Mouse (Mus musculus) neural tube, embryonic 15.5 days (tissue): Measurements from ENCODE around the gene Ppil3. TPM values are rescaled to one million over a fixed set of nuclear protein-coding genes. Genes with fewer than 3 reads are reported as not detected.
A peak's percentile ranks its signal among the peaks of the same experiment; 100 is the strongest.

ENCODE experiments used
- ATAC-seq: fragments of 200-750 bp; cut with Nextera tagmentation; 2 replicates; pipeline ENCODE4 v1.8.0; 2017; ENCODE audit warnings: mild to moderate bottlenecking, moderate TSS enrichment, moderate library complexity; ENCODE audit not compliant: low FRiP score
- H3K27ac ChIP-seq: fragments of 300-500 bp; sonication (generic); replicated peaks from 2 replicates; pipeline ENCODE4 v1.5.1; 2015; ENCODE audit warnings: mild to moderate bottlenecking, inconsistent platforms
- H3K27me3 ChIP-seq: fragments of 300-500 bp; sonication (generic); replicated peaks from 2 replicates; pipeline ENCODE4 v1.6.1; 2015; ENCODE audit warnings: inconsistent platforms
- H3K36me3 ChIP-seq: fragments of 300-500 bp; sonication (generic); 2 replicates; pipeline ENCODE4 v1.6.1; 2015; ENCODE audit warnings: inconsistent platforms
- H3K4me1 ChIP-seq: fragments of 300-500 bp; sonication (generic); 2 replicates; pipeline ENCODE4 v1.6.1; 2015; ENCODE audit warnings: inconsistent platforms
- H3K4me2 ChIP-seq: fragments of 300-500 bp; sonication (generic); 2 replicates; pipeline ENCODE4 v1.6.1; 2015; ENCODE audit warnings: inconsistent platforms, mild to moderate bottlenecking, moderate library complexity
- H3K4me3 ChIP-seq: fragments of 300-500 bp; sonication (generic); replicated peaks from 2 replicates; pipeline ENCODE4 v1.5.1; 2015; ENCODE audit warnings: mild to moderate bottlenecking, inconsistent platforms
- H3K9ac ChIP-seq: fragments of 300-500 bp; sonication (generic); replicated peaks from 2 replicates; pipeline ENCODE4 v1.6.1; 2015; ENCODE audit warnings: mild to moderate bottlenecking, inconsistent platforms
- H3K9me3 ChIP-seq: fragments of 300-500 bp; sonication (generic); replicated peaks from 2 replicates; pipeline ENCODE4 v1.6.1; 2016; ENCODE audit warnings: inconsistent platforms
- WGBS: fragments of 180-500 bp; shearing (Covaris S2); methylation state at CpG from one replicate; pipeline ENCODE4 v1.1.7; 2015; ENCODE audit warnings: mixed read lengths; 5-methylcytosine and 5-hydroxymethylcytosine counted together
- polyA plus RNA-seq: library from polyadenylated mRNA; unstranded; fragments of >200 nt; fragmentation: Nextera tagmentation; extraction: Ambion mirVana; gene quantifications from 2 replicates; pipeline ENCODE4 v1.2.1, GENCODE M21; 2015

The Ppil3 gene
- polyA plus RNA-seq, 1 experiment from 2014 or later, result 53.5 TPM

GRCm38 (mm10) chr1:58409553-58410197, 35.6 kb downstream of the Ppil3 start:
- Histone ChIP-seq H3K4me1 (no peaks in the 10 kb centered on the region), H3K9ac (no peak overlapping the region), H3K4me3 (no peak overlapping the region), H3K27me3 (no peaks in the 10 kb centered on the region), H3K27ac (no peak overlapping the region), H3K36me3 (peaks cover 69% of the 10 kb centered on the region), H3K4me2 (no peak overlapping the region), H3K9me3 (no peaks in the 10 kb centered on the region)
- WGBS, result 85% methylated on average over 5 of the region's 5 CpGs
- ATAC-seq, result no peak

GRCm38 (mm10) chr1:58408141-58408540, 37.1 kb downstream of the Ppil3 start:
- H3K36me3 ChIP-seq, result peaks cover 67% of the 10 kb centered on the region
- 86% methylated on average over 6 of the region's 6 CpGs for WGBS

GRCm38 (mm10) chr1:58407321-58407720, 38.0 kb downstream of the Ppil3 start:
- Histone ChIP-seq H3K27ac (no peak overlapping the region), H3K4me2 (no peak overlapping the region), H3K27me3 (no peaks in the 10 kb centered on the region), H3K4me3 (no peak overlapping the region), H3K9ac (no peak overlapping the region), H3K4me1 (no peaks in the 10 kb centered on the region), H3K36me3 (peaks cover 68% of the 10 kb centered on the region), H3K9me3 (no peaks in the 10 kb centered on the region)
- ATAC-seq, result no peak
- 96% methylated on average over 7 of the region's 7 CpGs for WGBS

More at GRCm38 (mm10) chr1:58408141-58408540, 37.1 kb downstream of the Ppil3 start:
- no peak overlapping the region for H3K4me3 ChIP-seq
- H3K4me2 ChIP-seq, result no peak overlapping the region
- no peaks in the 10 kb centered on the region for H3K27me3 ChIP-seq
- H3K27ac ChIP-seq, result no peak overlapping the region
- H3K4me1 ChIP-seq, result no peaks in the 10 kb centered on the region
- H3K9ac ChIP-seq, result no peak overlapping the region
- no peak for ATAC-seq
- no peaks in the 10 kb centered on the region for H3K9me3 ChIP-seq

- ATAC-seq, result no peak
These were observed 41.5 kb downstream of the Ppil3 start for GRCm38 (mm10) chr1:58403745-58404144.

GRCm38 (mm10) chr1:58401396-58401795, 43.9 kb downstream of the Ppil3 start:
- Histone ChIP-seq H3K9ac (no peak overlapping the region), H3K4me2 (no peak overlapping the region), H3K36me3 (peaks cover 82% of the 10 kb centered on the region), H3K27ac (no peak overlapping the region), H3K4me1 (no peaks in the 10 kb centered on the region), H3K4me3 (no peak overlapping the region), H3K9me3 (no peaks in the 10 kb centered on the region), H3K27me3 (no peaks in the 10 kb centered on the region)
- WGBS, result 89% methylated on average over 6 of the region's 6 CpGs
- ATAC-seq, result no peak

More at GRCm38 (mm10) chr1:58403745-58404144, 41.5 kb downstream of the Ppil3 start:
- Histone ChIP-seq H3K27me3 (no peaks in the 10 kb centered on the region), H3K27ac (no peak overlapping the region), H3K4me3 (no peak overlapping the region), H3K9ac (no peak overlapping the region), H3K4me2 (no peak overlapping the region), H3K4me1 (no peaks in the 10 kb centered on the region), H3K36me3 (peaks cover 70% of the 10 kb centered on the region), H3K9me3 (no peaks in the 10 kb centered on the region)
- 94% methylated on average over 5 of the region's 5 CpGs for WGBS

DNA sequence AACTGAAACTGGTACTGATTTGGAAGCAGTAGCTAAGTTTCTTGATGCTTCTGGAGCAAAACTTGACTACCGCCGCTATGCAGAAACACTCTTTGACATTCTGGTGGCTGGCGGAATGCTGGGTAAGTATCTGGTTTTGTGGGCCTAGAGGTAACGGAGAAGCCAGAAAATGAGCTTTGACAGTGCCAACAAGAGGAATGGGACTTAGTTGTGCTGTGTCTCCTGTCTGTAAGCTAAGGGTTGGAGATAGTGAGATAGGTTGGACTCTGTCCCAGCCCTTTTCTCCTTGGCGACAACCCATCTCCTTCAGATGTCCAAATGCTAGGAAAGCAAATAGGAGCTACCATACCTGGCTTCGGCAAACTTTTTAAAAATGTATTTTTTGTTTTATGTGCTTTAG, 47.6 kb downstream of the Ppil3 start:
- Histone ChIP-seq H3K4me1 (peaks cover 13% of the 10 kb centered on the region), H3K27me3 (no peaks in the 10 kb centered on the region), H3K9ac (no peak overlapping the region), H3K9me3 (no peaks in the 10 kb centered on the region), H3K27ac (no peak overlapping the region), H3K36me3 (peaks cover 74% of the 10 kb centered on the region), H3K4me2 (no peak overlapping the region), H3K4me3 (no peak overlapping the region)
- no peak for ATAC-seq
- WGBS, result 95% methylated on average over 6 of the region's 6 CpGs

GRCm38 (mm10) chr1:58396179-58396578, 49.1 kb downstream of the Ppil3 start:
- Histone ChIP-seq H3K27ac (no peak overlapping the region), H3K27me3 (no peaks in the 10 kb centered on the region), H3K4me1 (peaks cover 21% of the 10 kb centered on the region), H3K9ac (no peak overlapping the region), H3K9me3 (no peaks in the 10 kb centered on the region), H3K36me3 (peaks cover 60% of the 10 kb centered on the region), H3K4me3 (no peak overlapping the region), H3K4me2 (no peak overlapping the region)
- WGBS, result 93% methylated on average over 1 of the region's 1 CpGs
- ATAC-seq, result no peak

DNA sequence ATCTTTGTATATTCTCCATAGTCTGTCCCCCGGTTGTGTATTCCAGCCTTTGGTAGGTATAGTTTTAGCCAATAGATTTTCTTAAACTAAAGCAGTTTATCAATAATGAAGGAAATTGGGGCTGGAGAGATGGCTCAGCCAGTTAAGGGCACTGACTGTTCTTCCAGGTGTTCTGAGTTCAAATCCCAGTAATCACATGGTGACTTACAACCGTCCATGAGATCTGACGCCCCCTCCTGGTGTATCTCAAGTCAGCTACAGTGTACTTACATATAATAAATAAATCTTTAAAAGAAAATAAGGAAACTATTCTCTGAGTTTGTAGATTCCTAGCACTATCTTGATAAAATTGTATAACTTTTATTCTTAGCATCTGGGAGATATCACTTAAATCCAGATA, 49.9 kb downstream of the Ppil3 start:
- WGBS, result 95% methylated on average over 3 of the region's 3 CpGs
- H3K4me3 ChIP-seq, result no peak overlapping the region
- H3K4me1 ChIP-seq, result peaks cover 25% of the 10 kb centered on the region
- no peaks in the 10 kb centered on the region for H3K27me3 ChIP-seq
- H3K9ac ChIP-seq, result no peak overlapping the region
- peaks cover 52% of the 10 kb centered on the region for H3K36me3 ChIP-seq
- no peaks in the 10 kb centered on the region for H3K9me3 ChIP-seq
- no peak overlapping the region for H3K4me2 ChIP-seq
- no peak for ATAC-seq
- no peak overlapping the region for H3K27ac ChIP-seq

GRCm38 (mm10) chr1:58393284-58394195, 51.7 kb downstream of the Ppil3 start:
- Histone ChIP-seq H3K4me1 (peaks cover 25% of the 10 kb centered on the region), H3K4me3 (peak overlapping the region; percentile 94), H3K27ac (peak overlapping the region; percentile 100), H3K9me3 (no peaks in the 10 kb centered on the region), H3K36me3 (peaks cover 35% of the 10 kb centered on the region), H3K9ac (peak overlapping the region; percentile 98), H3K27me3 (no peaks in the 10 kb centered on the region), H3K4me2 (peak overlapping the region; percentile 72)
- ATAC-seq, result peak; percentile 62
- under 1% methylated on average over 63 of the region's 90 CpGs for WGBS

- Histone ChIP-seq H3K4me2 (peak within 1 kb of the TSS; percentile 72), H3K36me3 (peaks cover 28% of the 10 kb centered on the region), H3K27me3 (no peaks in the 10 kb centered on the region), H3K9ac (peak within 1 kb of the TSS; percentile 98), H3K4me1 (peaks cover 25% of the 10 kb centered on the region), H3K27ac (peak within 1 kb of the TSS; percentile 100), H3K9me3 (no peaks in the 10 kb centered on the region), H3K4me3 (peak within 1 kb of the TSS; percentile 94)
- ATAC-seq, result peak; percentile 98
- 0% methylated on average over 40 of the region's 61 CpGs for WGBS
These were observed 52.5 kb downstream of the Ppil3 start, which contains the start of gene Bzw1 for GRCm38 (mm10) chr1:58392652-58393283. Gene Bzw1, plus strand, starts transcription at chr1:58392898.

GRCm38 (mm10) chr1:58392268-58392651, 53.0 kb downstream of the Ppil3 start:
- H3K9ac ChIP-seq, result peak overlapping the region; percentile 98
- H3K9me3 ChIP-seq, result no peaks in the 10 kb centered on the region
- peaks cover 25% of the 10 kb centered on the region for H3K4me1 ChIP-seq
- H3K27ac ChIP-seq, result peak overlapping the region; percentile 100
- no peaks in the 10 kb centered on the region for H3K27me3 ChIP-seq
- H3K36me3 ChIP-seq, result peaks cover 24% of the 10 kb centered on the region
- WGBS, result under 1% methylated on average over 16 of the region's 16 CpGs
- H3K4me3 ChIP-seq, result peak overlapping the region; percentile 94
- ATAC-seq, result peak; percentile 39; the same call in 1 of the 2 replicates
- H3K4me2 ChIP-seq, result peak overlapping the region; percentile 60
